Mouse (Mus musculus) heart, postnatal 0 days (tissue): ENCODE data around the gene Atp5e. TPM values are rescaled to one million over a fixed set of nuclear protein-coding genes. Genes with fewer than 3 reads are reported as not detected.

Experiments
- ATAC-seq: fragments of 200-750 bp; cut with Nextera tagmentation; 2 replicates; pipeline ENCODE4 v1.8.0; 2017; ENCODE audit warnings: low read depth, moderate number of reproducible peaks, moderate library complexity; ENCODE audit not compliant: insufficient read depth
- DNase-seq: peaks from one replicate; pipeline ENCODE4 v3.0.0-alpha.2; 2016; ENCODE audit warnings: low spot score
- H3K27ac ChIP-seq: fragments of 300-500 bp; sonication (generic); 2 replicates; pipeline ENCODE4 v1.5.1; 2014; ENCODE audit warnings: low read depth, mild to moderate bottlenecking
- H3K27me3 ChIP-seq: fragments of 300-500 bp; sonication (generic); 2 replicates; pipeline ENCODE4 v1.6.1; 2014; ENCODE audit warnings: low read length, mixed read lengths; ENCODE audit not compliant: control insufficient read depth, insufficient read depth
- H3K36me3 ChIP-seq: fragments of 300-500 bp; sonication (generic); replicated peaks from 2 replicates; pipeline ENCODE4 v1.6.1; 2014; ENCODE audit warnings: low read length, mixed read lengths; ENCODE audit not compliant: control insufficient read depth, insufficient read depth
- H3K4me1 ChIP-seq: fragments of 300-500 bp; sonication (generic); 2 replicates; pipeline ENCODE4 v1.6.1; 2014; ENCODE audit warnings: antibody characterized with exemption; ENCODE audit not compliant: control insufficient read depth, insufficient read depth
- H3K4me2 ChIP-seq: fragments of 300-500 bp; sonication (generic); 2 replicates; pipeline ENCODE4 v1.6.1; 2014; ENCODE audit warnings: low read depth, mild to moderate bottlenecking, low read length, moderate library complexity
- H3K4me3 ChIP-seq: fragments of 300-500 bp; sonication (generic); 2 replicates; pipeline ENCODE4 v1.5.1; 2014; ENCODE audit warnings: low read depth, low read length
- H3K9ac ChIP-seq: fragments of 300-500 bp; sonication (generic); replicated peaks from 2 replicates; pipeline ENCODE4 v1.6.1; 2014; ENCODE audit warnings: low read depth, low read length, mixed read lengths
- H3K9me3 ChIP-seq: fragments of 300-500 bp; sonication (generic); replicated peaks from 2 replicates; pipeline ENCODE4 v1.6.1; 2016; ENCODE audit warnings: low read length; ENCODE audit not compliant: control insufficient read depth
- CTCF ChIP-seq: IDR thresholded peaks from 2 replicates; pipeline ENCODE4 v1.5.1; 2016; ENCODE audit warnings: antibody characterized with exemption, control low read depth, low read depth
- EP300 ChIP-seq: IDR thresholded peaks from 2 replicates; pipeline ENCODE4 v1.6.1; 2016; ENCODE audit warnings: antibody characterized with exemption, low read depth
- WGBS: fragments of 180-500 bp; shearing (Covaris S2); extraction: QIAGEN DNeasy Blood & Tissue Kit; methylation state at CpG from one replicate; pipeline ENCODE4 v1.1.7; 2014; 5-methylcytosine and 5-hydroxymethylcytosine counted together
- polyA plus RNA-seq: library from polyadenylated mRNA; unstranded; fragments of >200 nt; fragmentation: Nextera tagmentation; extraction: Ambion mirVana; gene quantifications from 2 replicates; pipeline ENCODE4 v1.2.1, GENCODE M21; 2015
- total RNA-seq: library from RNA; depleted of rRNA; stranded (reverse); fragments of >200 nt; gene quantifications from 2 replicates; pipeline ENCODE4 v1.2.3, GENCODE M21; 2014; ENCODE audit warnings: low replicate concordance

The Atp5e gene
- total and polyA plus RNA-seq, 2 experiments from 2014 or later, result 1,121 to 2,030 TPM

DNA sequence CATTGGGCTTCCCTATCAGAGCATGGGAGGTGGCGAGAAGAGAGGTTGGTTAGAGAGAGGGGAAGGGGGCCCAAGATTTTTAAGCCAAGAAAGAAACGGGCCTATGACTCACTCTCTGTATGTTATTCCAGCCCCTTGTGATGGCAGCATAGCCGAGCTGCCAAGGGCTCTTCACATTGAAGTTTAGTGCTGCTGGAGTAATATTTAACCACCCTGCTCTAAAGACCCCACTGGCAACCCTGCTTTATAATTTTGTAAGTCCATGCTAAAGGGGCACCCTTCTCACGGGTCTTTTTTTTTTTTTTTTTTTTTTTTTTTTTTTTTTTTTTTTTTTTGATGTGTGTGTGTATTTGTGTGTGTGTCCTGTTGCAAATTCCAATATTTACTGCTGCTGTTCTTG is 22.0 kb downstream of the Atp5e start:
- Histone ChIP-seq H3K27ac (no peak overlapping the region), H3K4me2 (no peak overlapping the region)
- DNase-seq, result no peak

DNA sequence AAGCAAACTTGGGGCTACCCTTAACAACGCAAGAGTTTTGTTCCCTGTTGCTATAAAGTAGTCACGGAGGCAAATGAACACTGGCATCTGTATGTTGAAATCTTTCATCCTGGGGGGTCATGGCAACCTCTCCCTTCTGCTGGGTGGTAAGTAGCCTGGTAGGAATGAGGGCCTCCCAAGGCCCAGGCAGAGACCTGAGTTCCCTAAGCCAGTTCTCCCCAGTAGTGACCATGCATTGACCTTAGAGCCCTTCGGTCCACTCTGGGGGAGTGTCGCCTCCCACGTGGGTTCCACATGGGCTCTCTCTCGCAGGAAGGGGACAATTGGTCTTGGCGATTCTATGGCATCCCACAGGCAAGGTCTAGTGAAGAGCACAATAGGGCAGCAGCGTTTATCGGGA is 23.9 kb downstream of the Atp5e start:
- ATAC-seq (no peak), DNase-seq (no peak)
- H3K27me3 ChIP-seq, result no peaks in the 10 kb centered on the region
- TF ChIP-seq CTCF (no peak), EP300 (no peak)
- H3K27ac ChIP-seq, result no peak overlapping the region
- no peaks in the 10 kb centered on the region for H3K9me3 ChIP-seq
- 83% methylated on average over 9 of the region's 9 CpGs for WGBS
- 0 out of 2 replicates have a peak, but pooled peaks cover 3% of the 10 kb centered on the region for H3K36me3 ChIP-seq
- peaks cover 25% of the 10 kb centered on the region for H3K4me1 ChIP-seq
- no peak overlapping the region for H3K4me3 ChIP-seq
- no peak overlapping the region for H3K4me2 ChIP-seq
- no peak overlapping the region for H3K9ac ChIP-seq

More for the DNA sequence above, 22.0 kb downstream of the Atp5e start:
- Histone ChIP-seq H3K27me3 (no peaks in the 10 kb centered on the region), H3K9ac (no peak overlapping the region), H3K4me3 (no peak overlapping the region), H3K36me3 (no peaks in the 10 kb centered on the region), H3K9me3 (no peaks in the 10 kb centered on the region), H3K4me1 (peaks cover 25% of the 10 kb centered on the region)
- WGBS, result 69% methylated on average over 4 of the region's 4 CpGs
- no peak for ATAC-seq
- TF ChIP-seq EP300 (no peak), CTCF (no peak)

DNA sequence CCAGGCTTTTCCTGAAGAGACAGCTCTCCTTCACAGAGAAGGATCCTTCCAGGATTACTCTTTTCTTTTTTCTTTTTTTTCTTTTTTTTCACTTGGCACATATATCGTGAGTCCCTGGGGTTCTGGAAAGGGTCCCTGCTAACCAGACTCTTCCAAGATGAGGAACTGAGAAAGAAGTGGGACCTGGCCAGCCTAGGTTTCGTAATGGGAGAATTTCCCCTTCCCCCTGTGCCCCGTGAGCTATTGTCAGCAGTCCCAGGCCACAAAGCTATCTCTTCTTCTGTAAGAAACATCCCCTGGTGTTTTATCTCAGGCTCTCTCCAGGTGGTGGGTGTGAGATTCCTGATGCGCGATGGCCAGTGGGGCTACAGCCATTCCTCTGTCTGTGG is 24.5 kb downstream of the Atp5e start:
- peak overlapping the region; percentile 79 for H3K4me2 ChIP-seq
- peaks cover 25% of the 10 kb centered on the region for H3K4me1 ChIP-seq
- DNase-seq (no peak), ATAC-seq (no peak)
- 0 out of 2 replicates have a peak overlapping the region, but pooled peaks have one; percentile 18 for H3K27ac ChIP-seq
- H3K4me3 ChIP-seq, result peak overlapping the region; percentile 65; the same call in 1 of the 2 replicates
- 0 out of 2 replicates have a peak, but pooled peaks cover 3% of the 10 kb centered on the region for H3K36me3 ChIP-seq
- no peak overlapping the region for H3K9ac ChIP-seq
- no peak for TF ChIP-seq CTCF
- no peak for TF ChIP-seq EP300
- H3K27me3 ChIP-seq, result no peaks in the 10 kb centered on the region
- H3K9me3 ChIP-seq, result no peaks in the 10 kb centered on the region
- WGBS, result 39% methylated on average over 5 of the region's 5 CpGs

DNA sequence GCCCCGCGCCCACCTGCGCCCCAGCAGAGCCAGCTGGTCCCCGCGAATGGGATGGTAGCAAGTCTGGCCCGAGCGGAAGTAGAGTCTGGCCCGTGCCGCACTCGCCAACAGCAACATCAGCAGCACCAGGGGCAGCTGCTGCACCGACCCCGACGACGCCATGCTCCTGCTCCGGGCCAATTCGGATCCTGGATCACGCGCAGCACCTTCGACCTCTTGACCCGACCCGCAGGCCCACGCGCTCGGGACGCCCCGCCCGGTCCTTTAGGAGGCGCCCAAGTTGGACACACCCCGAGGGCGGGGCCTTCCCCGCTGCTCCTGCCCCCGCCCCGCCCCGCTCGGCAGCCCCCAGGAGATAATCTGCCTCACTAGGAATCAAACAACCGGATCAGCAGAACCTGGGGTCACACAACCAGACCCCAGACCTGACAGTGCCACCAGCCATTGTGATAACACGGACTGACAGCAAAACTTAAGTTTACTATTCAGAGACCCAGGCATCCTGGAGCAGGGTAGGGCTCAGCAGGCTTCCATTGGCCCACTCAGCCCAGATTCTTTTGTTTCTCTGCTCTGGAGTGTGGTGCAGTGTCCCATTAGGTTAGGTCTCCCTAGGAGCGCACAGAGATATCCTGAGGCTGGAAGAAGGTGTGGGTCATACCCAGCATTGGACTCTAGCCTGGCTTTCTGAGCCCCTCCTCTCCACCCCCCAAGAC is 25.0 kb downstream of the Atp5e start, which contains the start of gene Ctsz:
Ctsz (minus strand) TSS at position 303 of the 713 bp plus-strand sequence.
- 0 out of 2 replicates have a peak, but pooled peaks cover 3% of the 10 kb centered on the region for H3K36me3 ChIP-seq
- peak; percentile 69 for ATAC-seq
- H3K4me1 ChIP-seq, result peaks cover 25% of the 10 kb centered on the region
- H3K9me3 ChIP-seq, result no peaks in the 10 kb centered on the region
- TF ChIP-seq CTCF, result no peak; the same call in 1 of the 2 replicates
- no peak for TF ChIP-seq EP300
- H3K4me3 ChIP-seq, result peak within 1 kb of the TSS; percentile 65
- DNase-seq, result peak; percentile 41
- H3K9ac ChIP-seq, result peak within 1 kb of the TSS; percentile 66
- H3K4me2 ChIP-seq, result peak within 1 kb of the TSS; percentile 79
- WGBS, result 2% methylated on average over 38 of the region's 38 CpGs
- H3K27ac ChIP-seq, result peak within 1 kb of the TSS; percentile 18
- H3K27me3 ChIP-seq, result no peaks in the 10 kb centered on the region

DNA sequence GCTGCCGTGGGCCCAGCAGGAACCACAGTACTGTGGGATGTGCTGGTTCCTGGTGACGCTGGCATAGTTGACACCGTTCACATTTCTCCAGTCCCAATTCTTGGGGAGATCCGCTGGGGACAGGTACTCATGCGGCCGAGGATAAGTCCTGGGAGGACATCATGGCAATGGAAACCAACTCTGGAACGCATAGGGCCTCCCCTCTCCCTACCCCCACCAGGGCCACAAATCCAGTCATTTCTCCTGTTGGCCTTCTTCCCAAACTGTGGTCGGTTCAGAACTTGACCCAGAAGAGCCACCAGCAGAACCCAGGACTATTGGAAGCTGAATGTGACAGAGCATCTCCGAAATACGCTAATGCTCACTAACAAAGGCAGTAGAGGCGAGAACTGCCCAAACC is 25.7 kb downstream of the Atp5e start:
- no peak for ATAC-seq
- peak overlapping the region; percentile 18 for H3K27ac ChIP-seq

More for the DNA sequence above, 25.7 kb downstream of the Atp5e start:
- Histone ChIP-seq H3K27me3 (no peaks in the 10 kb centered on the region), H3K4me1 (peaks cover 25% of the 10 kb centered on the region), H3K4me2 (peak overlapping the region; percentile 79), H3K4me3 (peak overlapping the region; percentile 65), H3K9me3 (no peaks in the 10 kb centered on the region), H3K36me3 (0 out of 2 replicates have a peak, but pooled peaks cover 7% of the 10 kb centered on the region), H3K9ac (peak overlapping the region; percentile 66)
- 62% methylated on average over 11 of the region's 11 CpGs for WGBS
- DNase-seq, result no peak
- TF ChIP-seq EP300 (no peak), CTCF (no peak)
